Mouse (Mus musculus) layer of hippocampus, adult 9-10 months (tissue): ENCODE data around the gene Hmg20b.

Source experiments
- DNase-seq: peaks from one replicate; pipeline ENCODE4 v3.0.0; 2022; ENCODE audit warnings: low spot score

The Hmg20b gene

GRCm38 (mm10) chr10:81378553-81379182 lies 28.4 kb upstream of the Hmg20b start:
- DNase-seq: peak; percentile 100

GRCm38 (mm10) chr10:81377793-81378552 lies 27.7 kb upstream of the Hmg20b start, which contains the start of gene Fzr1:
Gene Fzr1, minus strand, starts transcription at chr10:81378516.
- no peak for DNase-seq

GRCm38 (mm10) chr10:81377362-81377664 lies 27.0 kb upstream of the Hmg20b start:
- DNase-seq: no peak

GRCm38 (mm10) chr10:81376561-81377361 lies 26.5 kb upstream of the Hmg20b start:
- no peak for DNase-seq

GRCm38 (mm10) chr10:81375322-81375721 lies 25.0 kb upstream of the Hmg20b start:
- DNase-seq: no peak

GRCm38 (mm10) chr10:81367207-81367495 lies 16.9 kb upstream of the Hmg20b start:
- DNase-seq: no peak

GRCm38 (mm10) chr10:81366477-81367206 lies 16.4 kb upstream of the Hmg20b start:
- DNase-seq: no peak

- DNase-seq: no peak
Measured at GRCm38 (mm10) chr10:81365672-81366476, 15.6 kb upstream of the Hmg20b start, which contains the start of gene 4930404N11Rik. Gene 4930404N11Rik, minus strand, starts transcription at chr10:81365816.

- no peak for DNase-seq
Measured at GRCm38 (mm10) chr10:81365073-81365472, 14.8 kb upstream of the Hmg20b start.

GRCm38 (mm10) chr10:81364666-81365065 lies 14.4 kb upstream of the Hmg20b start:
- no peak for DNase-seq

GRCm38 (mm10) chr10:81363436-81364346 lies 13.4 kb upstream of the Hmg20b start:
- DNase-seq: no peak

- no peak for DNase-seq
Measured at GRCm38 (mm10) chr10:81362336-81362949, 12.2 kb upstream of the Hmg20b start.

- DNase-seq: no peak
Measured at GRCm38 (mm10) chr10:81360721-81361120, 10.4 kb upstream of the Hmg20b start.

- no peak for DNase-seq
Measured at GRCm38 (mm10) chr10:81358841-81359240, 8.6 kb upstream of the Hmg20b start.

- no peak for DNase-seq
Measured at GRCm38 (mm10) chr10:81358209-81358608, 7.9 kb upstream of the Hmg20b start.

- peak; percentile 60 for DNase-seq
Measured at GRCm38 (mm10) chr10:81356991-81357844, 6.9 kb upstream of the Hmg20b start, which contains the start of gene Mfsd12. Gene Mfsd12, plus strand, starts transcription at chr10:81357491.

GRCm38 (mm10) chr10:81356352-81356990 lies 6.2 kb upstream of the Hmg20b start:
- DNase-seq: no peak

GRCm38 (mm10) chr10:81355533-81355932 lies 5.3 kb upstream of the Hmg20b start:
- DNase-seq: no peak
